Comparison of ENCODE assay signal across 16 mouse cellular contexts in the genomic region with DNA sequence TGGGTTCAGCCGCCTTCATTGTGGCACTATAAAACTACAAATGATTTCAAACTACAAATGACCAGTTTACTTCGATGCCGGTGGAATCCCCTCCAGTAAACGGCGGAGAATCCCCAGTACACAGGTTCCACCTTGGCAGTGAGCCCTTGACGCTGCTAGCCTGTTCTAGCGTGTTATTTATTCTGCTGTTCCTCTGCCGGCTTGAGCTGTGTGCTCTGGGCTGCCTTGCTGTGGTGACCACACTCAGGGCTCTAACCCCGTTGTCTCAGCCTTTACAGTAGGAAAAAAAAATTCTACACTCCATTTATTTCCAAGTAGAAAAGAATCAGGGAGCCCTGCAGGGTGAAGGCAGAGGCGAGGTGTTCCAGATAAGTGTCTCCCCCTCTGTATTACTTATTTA.
DNase-seq lines count a peak whose midpoint lies in the region; ATAC-seq and TF ChIP-seq lines count a peak whose summit lies in the region.
"Had no signal": no experiment of that assay in that cellular context is flagged by ENCODE, and none has a peak within 500 bp of the region (broad histone marks: within the 10 kb centered on the region; RNA-seq: fewer than 3 reads in every experiment).

No protein-coding gene starts in this region.

- 63% methylated on average over 10 of the region's 10 CpGs for WGBS in kidney, embryonic 16.5 days
- 29% methylated on average over 10 of the region's 10 CpGs for WGBS in forebrain, embryonic 13.5 days
- 35% methylated on average over 10 of the region's 10 CpGs for WGBS in hindbrain, embryonic 15.5 days
- 44% methylated on average over 10 of the region's 10 CpGs for WGBS in neural tube, embryonic 15.5 days
- WGBS in liver, postnatal 0 days (ENCODE audit: insufficient replicate concordance) = 80% methylated on average over 10 of the region's 10 CpGs

- no peaks in the 10 kb centered on the region for H3K9me3 ChIP-seq in kidney, embryonic 16.5 days (ENCODE audit: low read length)
- H3K9me3 ChIP-seq in forebrain, embryonic 13.5 days (replicated peaks) = no peaks in the 10 kb centered on the region
- no peaks in the 10 kb centered on the region for H3K9me3 ChIP-seq in hindbrain, embryonic 15.5 days
- no peaks in the 10 kb centered on the region for H3K9me3 ChIP-seq in neural tube, embryonic 15.5 days (replicated peaks)
- no peaks in the 10 kb centered on the region for H3K9me3 ChIP-seq in liver, postnatal 0 days (ENCODE audit: low read length)
- H3K9me3 ChIP-seq: embryonic facial prominence, embryonic 15.5 days; limb, embryonic 13.5 days; lung, embryonic 15.5 days; neural tube, embryonic 12.5 days had no signal

- peak; percentile 78; the same call in 1 of the 2 replicates for ATAC-seq in kidney, embryonic 16.5 days (ENCODE audit: low FRiP score, low TSS enrichment)
- ATAC-seq in forebrain, embryonic 13.5 days = peak; percentile 74
- ATAC-seq in hindbrain, embryonic 15.5 days (ENCODE audit: low FRiP score, low read depth) = 0 out of 2 replicates have a peak, but pooled peaks have one; percentile 50
- ATAC-seq in neural tube, embryonic 15.5 days (ENCODE audit: low FRiP score) = peak; percentile 23; the same call in 1 of the 2 replicates
- no peak for ATAC-seq in liver, postnatal 0 days
- no peak for ATAC-seq in megakaryocyte, adult 5-6 weeks (ENCODE audit: poor library complexity, severe bottlenecking)
- ATAC-seq: Patski had no signal

- no peaks in the 10 kb centered on the region for H3K36me3 ChIP-seq in kidney, embryonic 16.5 days (ENCODE audit: insufficient read depth, low read length)
- H3K36me3 ChIP-seq in forebrain, embryonic 13.5 days (ENCODE audit: poor library complexity, severe bottlenecking) = no peaks in the 10 kb centered on the region
- H3K36me3 ChIP-seq in hindbrain, embryonic 15.5 days = no peaks in the 10 kb centered on the region
- H3K36me3 ChIP-seq in neural tube, embryonic 15.5 days = no peaks in the 10 kb centered on the region
- H3K36me3 ChIP-seq in liver, postnatal 0 days (replicated peaks; ENCODE audit: insufficient read depth, low read length) = no peaks in the 10 kb centered on the region
- H3K36me3 ChIP-seq: embryonic facial prominence, embryonic 15.5 days; limb, embryonic 13.5 days; lung, embryonic 15.5 days; neural tube, embryonic 12.5 days had no signal

- no peak for DNase-seq in kidney, adult 9 months
- DNase-seq in liver, postnatal 0 days = no peak
- DNase-seq: heart, postnatal 14 days; layer of hippocampus, postnatal 36 days had no signal

- H3K4me3 ChIP-seq in kidney, embryonic 16.5 days (ENCODE audit: low read length) = no peak overlapping the region
- no peak overlapping the region for H3K4me3 ChIP-seq in forebrain, embryonic 13.5 days
- no peak overlapping the region for H3K4me3 ChIP-seq in hindbrain, embryonic 15.5 days
- no peak overlapping the region for H3K4me3 ChIP-seq in neural tube, embryonic 15.5 days (replicated peaks)
- H3K4me3 ChIP-seq in liver, postnatal 0 days (ENCODE audit: low read depth, low read length) = no peak overlapping the region
- H3K4me3 ChIP-seq: embryonic facial prominence, embryonic 15.5 days; limb, embryonic 13.5 days; lung, embryonic 15.5 days; neural tube, embryonic 12.5 days had no signal

- no peaks in the 10 kb centered on the region; the same call in 1 of the 2 replicates for H3K4me1 ChIP-seq in kidney, embryonic 16.5 days (ENCODE audit: insufficient read depth, low read length)
- peaks cover 36% of the 10 kb centered on the region for H3K4me1 ChIP-seq in forebrain, embryonic 13.5 days
- peaks cover 26% of the 10 kb centered on the region for H3K4me1 ChIP-seq in hindbrain, embryonic 15.5 days (replicated peaks)
- peaks cover 14% of the 10 kb centered on the region for H3K4me1 ChIP-seq in neural tube, embryonic 15.5 days
- no peaks in the 10 kb centered on the region for H3K4me1 ChIP-seq in liver, postnatal 0 days (ENCODE audit: insufficient read depth)
- H3K4me1 ChIP-seq: embryonic facial prominence, embryonic 15.5 days; lung, embryonic 15.5 days had no signal

- H3K9ac ChIP-seq in kidney, embryonic 16.5 days (replicated peaks; ENCODE audit: low read length) = no peak overlapping the region
- no peak overlapping the region for H3K9ac ChIP-seq in forebrain, embryonic 13.5 days
- no peak overlapping the region for H3K9ac ChIP-seq in hindbrain, embryonic 15.5 days
- no peak overlapping the region for H3K9ac ChIP-seq in neural tube, embryonic 15.5 days (replicated peaks)
- no peak overlapping the region for H3K9ac ChIP-seq in liver, postnatal 0 days (replicated peaks)
- H3K9ac ChIP-seq: embryonic facial prominence, embryonic 15.5 days; limb, embryonic 13.5 days; lung, embryonic 15.5 days; neural tube, embryonic 12.5 days had no signal

- H3K27ac ChIP-seq in kidney, embryonic 16.5 days (ENCODE audit: low read length) = no peak overlapping the region
- H3K27ac ChIP-seq in forebrain, embryonic 13.5 days = peak overlapping the region; percentile 77
- peak overlapping the region; percentile 28; the same call in 1 of the 2 replicates for H3K27ac ChIP-seq in hindbrain, embryonic 15.5 days (replicated peaks)
- no peak overlapping the region for H3K27ac ChIP-seq in neural tube, embryonic 15.5 days (replicated peaks)
- no peak overlapping the region for H3K27ac ChIP-seq in liver, postnatal 0 days (ENCODE audit: low read depth)
- H3K27ac ChIP-seq: embryonic facial prominence, embryonic 15.5 days; kidney, postnatal 0 days; limb, embryonic 13.5 days; lung, embryonic 15.5 days; neural tube, embryonic 12.5 days had no signal

- no peaks in the 10 kb centered on the region for H3K27me3 ChIP-seq in kidney, embryonic 16.5 days (ENCODE audit: insufficient read depth, low read length)
- no peaks in the 10 kb centered on the region for H3K27me3 ChIP-seq in forebrain, embryonic 13.5 days
- H3K27me3 ChIP-seq in hindbrain, embryonic 15.5 days = no peaks in the 10 kb centered on the region
- no peaks in the 10 kb centered on the region; the same call in 1 of the 2 replicates for H3K27me3 ChIP-seq in neural tube, embryonic 15.5 days (replicated peaks)
- no peaks in the 10 kb centered on the region for H3K27me3 ChIP-seq in liver, postnatal 0 days (ENCODE audit: insufficient read depth, low read length)
- H3K27me3 ChIP-seq: CH12.LX; embryonic facial prominence, embryonic 15.5 days; limb, embryonic 13.5 days; lung, embryonic 15.5 days; neural tube, embryonic 12.5 days had no signal

- 0 out of 2 replicates have a peak overlapping the region, but pooled peaks have one; percentile 7 for H3K4me2 ChIP-seq in kidney, embryonic 16.5 days (replicated peaks; ENCODE audit: low read depth, low read length)
- peak overlapping the region; percentile 12 for H3K4me2 ChIP-seq in forebrain, embryonic 13.5 days
- H3K4me2 ChIP-seq in hindbrain, embryonic 15.5 days = no peak overlapping the region
- peak overlapping the region; percentile 15; the same call in 1 of the 2 replicates for H3K4me2 ChIP-seq in neural tube, embryonic 15.5 days
- H3K4me2 ChIP-seq in liver, postnatal 0 days (ENCODE audit: low read depth, low read length) = no peak overlapping the region
- H3K4me2 ChIP-seq: embryonic facial prominence, embryonic 15.5 days; limb, embryonic 13.5 days; lung, embryonic 15.5 days; neural tube, embryonic 12.5 days had no signal

- no peak for TF ChIP-seq CTCF in liver, postnatal 0 days (IDR thresholded peaks at IDR 0.05; ENCODE audit: low read depth)

- TF ChIP-seq EP300 in liver, postnatal 0 days (IDR thresholded peaks at IDR 0.05; ENCODE audit: low read depth) = no peak

Comparison
In these comparisons a context has a peak if more than half of its experiments do, and no peak if none do; other contexts are left out.
1. ATAC-seq: peak in kidney, embryonic 16.5 days (single experiment), forebrain, embryonic 13.5 days (single experiment), hindbrain, embryonic 15.5 days (single experiment) and neural tube, embryonic 15.5 days (single experiment); none in liver, postnatal 0 days (single experiment) and megakaryocyte, adult 5-6 weeks (single experiment).
2. H3K27ac ChIP-seq: peak in forebrain, embryonic 13.5 days (single experiment) and hindbrain, embryonic 15.5 days (single experiment); none in kidney, embryonic 16.5 days (single experiment), neural tube, embryonic 15.5 days (single experiment) and liver, postnatal 0 days (single experiment).
3. H3K4me2 ChIP-seq: peak in kidney, embryonic 16.5 days (single experiment), forebrain, embryonic 13.5 days (single experiment) and neural tube, embryonic 15.5 days (single experiment); none in hindbrain, embryonic 15.5 days (single experiment) and liver, postnatal 0 days (single experiment).